Mouse (Mus musculus) inflammation-experienced regulatory T-cells, adult 6 months (primary cell): ENCODE results near the gene Rapgef5. TPM values are rescaled to one million over a fixed set of nuclear protein-coding genes. Genes with fewer than 3 reads are reported as not detected.
"Not testable (repeated sequence)": the region's sequence is repeated elsewhere in the genome, so short reads cannot be mapped to it uniquely, and the experiment has no call there.

Experiments used
- ATAC-seq: one replicate; pipeline ENCODE4 v1.8.0; 2017
- polyA plus RNA-seq, 3 experiments: library from polyadenylated mRNA; unstranded; fragments of 100-300 nt; shearing (Covaris generic); gene quantifications; one replicate each; pipeline ENCODE4 v1.2.1; 2017

Rapgef5 gene
- polyA plus RNA-seq, 3 experiments from 2014 or later: 0.59 to 1.5 (median 1.3) TPM

DNA sequence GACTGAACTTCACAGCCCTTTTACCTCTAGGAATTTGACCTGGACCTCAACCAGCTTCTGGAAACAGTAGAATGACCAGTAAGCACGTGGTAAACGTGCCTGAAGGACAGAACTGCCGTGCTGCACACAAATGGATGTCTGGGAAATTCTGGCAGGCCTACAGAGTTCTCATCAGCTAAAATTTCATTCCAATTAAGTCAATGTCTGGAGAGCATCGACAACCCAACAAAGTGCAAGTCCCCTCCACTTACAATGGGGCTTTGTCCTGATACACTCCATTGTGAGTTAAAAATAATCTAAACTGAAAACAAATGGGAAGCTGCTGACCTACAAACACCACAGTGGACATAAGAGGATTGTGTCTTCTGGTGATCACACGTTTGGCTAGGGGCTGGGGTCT is 260.6 kb downstream of the Rapgef5 start:
- no peak for ATAC-seq

DNA sequence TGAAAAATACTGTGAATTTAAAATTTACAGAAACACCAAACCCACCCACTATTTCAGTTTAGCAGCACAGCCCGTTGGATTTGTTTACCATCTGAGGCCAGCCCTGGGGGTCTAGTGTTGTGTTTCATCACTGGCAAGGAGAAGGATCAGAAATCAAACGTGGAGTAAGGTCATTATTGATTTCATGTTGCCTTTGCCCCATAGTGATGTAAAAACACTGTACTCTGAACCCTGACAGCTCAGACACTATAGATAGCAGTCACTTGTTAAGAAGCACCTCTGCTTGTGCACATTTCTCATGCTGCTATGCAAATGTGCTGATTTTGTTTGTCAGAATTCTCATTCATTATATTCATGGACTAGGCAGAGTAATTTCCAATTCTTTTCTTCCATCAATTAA is 265.1 kb downstream of the Rapgef5 start:
- no peak for ATAC-seq

DNA sequence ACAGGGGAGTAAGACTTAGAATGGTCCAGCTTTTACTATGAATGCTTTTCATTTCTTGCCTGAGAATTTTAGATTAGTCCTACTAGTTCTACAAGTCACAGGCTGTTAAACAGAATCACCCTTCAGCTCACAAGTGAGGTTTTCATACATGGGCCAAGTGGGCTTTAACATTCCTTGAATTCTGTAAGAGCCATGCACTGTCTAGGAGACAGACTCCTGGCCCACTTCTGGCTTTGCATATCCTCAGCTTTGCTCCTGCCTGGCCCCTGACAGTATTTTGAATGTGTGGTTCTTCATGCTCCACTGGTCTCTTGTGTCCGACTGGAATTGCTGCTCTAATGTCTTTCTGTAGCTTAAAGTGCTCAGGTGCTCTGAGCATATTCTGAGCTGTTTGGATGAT is 267.1 kb downstream of the Rapgef5 start:
- ATAC-seq: no peak

DNA sequence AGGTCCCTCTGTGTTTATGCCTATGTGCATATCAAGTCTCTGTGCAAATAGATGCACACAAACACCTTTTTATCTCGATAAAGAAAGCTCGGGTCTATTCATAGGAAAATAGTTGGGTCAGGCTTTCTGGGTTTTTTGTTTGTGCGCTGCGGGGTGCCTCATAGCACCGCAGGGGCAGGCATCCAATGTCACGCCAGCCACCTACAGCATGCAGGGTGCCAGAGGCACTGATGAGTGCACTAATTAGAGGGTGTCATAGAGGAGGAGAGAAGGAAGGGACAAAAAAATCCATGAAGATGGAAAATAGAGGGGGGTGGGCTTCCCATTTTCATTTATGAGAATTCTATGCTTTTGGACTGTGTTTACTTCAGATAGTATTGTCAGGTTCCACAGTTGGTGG is 270.3 kb downstream of the Rapgef5 start:
- no peak for ATAC-seq

DNA sequence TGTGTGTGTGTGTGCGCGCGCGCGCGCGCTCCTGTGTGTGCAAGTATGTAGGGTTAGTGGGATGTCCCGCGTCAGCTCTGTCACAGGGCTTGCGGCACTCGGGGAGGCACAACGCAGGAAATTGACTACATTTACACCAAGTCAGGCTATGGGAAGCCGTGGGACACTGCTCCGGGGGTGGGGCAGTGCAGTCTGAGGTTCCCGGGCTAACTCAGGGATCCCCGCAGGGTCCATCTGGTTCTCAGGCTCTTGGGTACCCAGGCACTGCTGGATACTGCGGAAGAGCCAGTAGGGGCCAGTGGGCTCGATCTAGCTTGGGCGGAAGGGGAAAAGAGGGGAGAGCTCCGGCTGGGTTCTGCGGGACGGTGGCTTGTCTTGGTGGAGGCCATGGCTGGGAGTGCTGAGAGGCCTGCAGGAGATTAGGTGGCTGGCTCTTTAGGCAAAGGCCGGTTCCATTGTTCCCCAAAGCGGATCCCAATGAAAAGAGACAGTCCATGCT is 272.3 kb downstream of the Rapgef5 start:
- ATAC-seq: no peak

DNA sequence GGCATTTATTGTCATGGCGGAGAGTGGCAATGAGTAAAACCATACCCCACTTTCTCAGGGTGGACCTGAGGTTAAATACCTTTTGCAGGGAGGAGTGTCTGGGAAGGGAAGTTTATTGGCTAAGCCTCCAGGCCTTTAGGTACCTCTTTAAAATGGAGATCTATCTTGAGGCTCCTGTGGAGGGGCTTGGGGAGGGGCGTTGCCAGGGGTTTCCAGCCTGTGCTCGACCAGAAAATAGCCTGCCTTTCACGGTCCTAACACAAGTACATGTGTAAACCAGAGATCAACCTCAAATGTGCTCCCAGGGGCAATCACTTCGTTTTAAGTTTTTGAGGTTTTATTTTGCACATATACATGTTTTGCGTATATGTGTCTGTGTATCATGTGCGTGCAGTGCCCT is 272.7 kb downstream of the Rapgef5 start:
- no peak for ATAC-seq

DNA sequence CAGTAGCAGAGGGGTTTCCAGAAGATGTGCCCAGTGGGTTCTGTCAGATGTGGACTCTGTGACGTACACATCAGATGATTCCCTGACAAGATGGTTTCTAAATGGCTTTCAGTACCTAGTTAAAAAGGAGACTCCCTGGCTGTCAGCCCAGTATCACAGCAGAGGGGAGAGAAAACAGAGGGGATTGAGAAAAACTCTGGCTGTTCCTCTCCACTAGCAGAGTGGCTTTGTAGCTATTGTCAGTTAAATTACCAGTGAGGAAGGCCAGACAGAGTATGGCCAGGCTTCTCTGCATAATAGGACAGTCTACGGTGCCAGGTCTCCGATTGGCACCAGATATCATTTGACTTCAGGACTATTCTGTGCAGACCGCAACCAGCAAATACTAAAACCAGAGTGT is 279.0 kb downstream of the Rapgef5 start:
- no peak for ATAC-seq

DNA sequence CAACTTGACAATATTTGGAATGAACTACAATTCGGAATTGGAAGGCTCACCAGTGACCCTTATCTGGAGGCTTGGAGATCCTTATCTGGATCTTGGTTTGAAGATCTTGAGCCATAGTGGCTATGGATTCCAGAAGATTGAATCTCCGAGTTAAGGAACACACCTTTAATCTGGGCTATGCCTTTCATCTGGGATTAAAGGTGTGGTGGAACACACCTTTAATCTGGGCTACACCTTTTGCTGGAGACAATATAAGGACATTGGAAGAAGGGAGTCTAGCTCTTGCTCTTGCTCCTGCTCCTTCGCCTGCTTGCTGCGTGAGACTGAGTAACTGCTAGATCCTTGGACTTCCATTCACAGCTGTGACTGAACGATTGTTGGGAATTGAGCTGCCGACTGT is 287.7 kb downstream of the Rapgef5 start, which contains the start of gene Cdca7l:
TSS of gene Cdca7l (plus strand) at position 301 of the 400 bp plus-strand sequence.
- ATAC-seq: not testable (repeated sequence)

DNA sequence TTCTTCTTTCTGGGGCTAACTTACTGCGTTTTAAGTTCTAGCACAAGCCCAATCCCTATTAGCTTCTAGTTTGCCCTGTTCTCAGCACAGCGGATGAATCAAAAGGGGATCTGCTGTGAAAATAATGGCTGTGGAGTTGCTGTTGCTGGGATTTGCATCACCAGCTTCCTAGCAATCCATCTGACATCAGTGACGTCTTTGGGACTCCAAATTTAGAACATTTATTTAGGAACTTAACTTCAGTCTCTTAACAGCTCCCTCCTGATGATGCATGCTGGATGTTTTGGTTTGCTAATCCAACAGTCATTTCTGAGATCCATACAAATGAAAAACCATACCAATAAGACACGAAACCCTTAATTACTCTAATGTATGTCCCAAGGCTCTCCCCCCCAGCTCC is 289.3 kb downstream of the Rapgef5 start:
- ATAC-seq: no peak

DNA sequence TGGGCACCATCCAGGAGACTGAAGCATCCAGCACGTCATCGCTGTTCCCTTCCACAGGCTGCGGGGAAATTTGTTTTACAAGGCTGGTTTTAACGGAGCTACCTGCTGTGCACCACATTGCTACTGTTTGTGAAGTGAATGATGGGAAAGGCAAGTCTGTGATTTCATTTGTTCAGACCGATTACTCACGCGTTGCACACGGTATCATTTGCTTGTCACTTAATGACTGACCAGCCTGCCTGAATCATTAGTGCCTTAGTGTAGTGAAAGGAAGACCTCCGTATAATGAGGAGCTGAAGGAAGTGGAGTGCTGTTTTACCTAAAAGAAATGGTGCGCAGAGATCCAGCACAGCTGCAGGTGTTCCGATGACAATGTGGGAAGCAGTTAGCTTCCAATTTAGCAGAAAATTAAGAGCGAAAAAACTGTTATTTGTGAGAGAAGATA is 289.8 kb downstream of the Rapgef5 start:
- no peak for ATAC-seq

DNA sequence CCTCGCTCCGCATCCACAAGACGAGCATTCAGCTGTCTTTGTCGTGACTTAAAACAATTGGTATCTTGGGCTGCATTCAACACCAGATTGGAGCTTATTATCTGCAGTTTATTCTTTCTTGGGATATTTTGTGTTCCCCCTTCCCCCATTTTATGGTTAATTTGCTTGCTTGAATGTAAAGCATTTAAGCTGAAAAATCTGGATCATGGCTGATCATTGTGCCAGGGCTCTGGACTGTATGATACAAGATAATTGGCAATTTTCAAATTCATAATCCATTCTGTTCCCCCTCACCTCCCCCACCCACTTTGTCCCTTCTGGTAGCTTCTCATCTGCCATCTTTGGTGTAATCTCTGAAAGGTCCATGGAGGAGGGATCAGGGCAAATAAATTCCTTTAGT is 290.2 kb downstream of the Rapgef5 start:
- ATAC-seq: no peak

DNA sequence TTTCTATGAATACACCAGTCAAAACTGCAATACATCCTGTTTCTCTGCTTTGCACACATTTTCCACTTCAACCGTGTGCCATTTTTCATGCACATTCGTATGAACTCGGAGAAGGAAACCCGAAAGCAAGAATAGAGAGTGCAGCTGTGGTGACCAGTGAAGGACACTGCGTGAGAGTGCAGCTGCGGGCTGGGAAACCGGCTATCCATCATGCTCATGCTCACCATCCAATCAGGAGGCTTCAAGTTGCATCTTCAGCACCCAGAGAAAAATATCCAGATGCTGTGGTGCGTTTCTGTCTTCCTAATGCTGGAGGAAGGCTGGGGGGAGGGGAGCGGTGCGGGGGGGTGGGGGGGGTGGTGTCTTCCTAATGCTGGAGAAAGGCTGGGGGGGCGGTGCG is 291.4 kb downstream of the Rapgef5 start:
- ATAC-seq: no peak

DNA sequence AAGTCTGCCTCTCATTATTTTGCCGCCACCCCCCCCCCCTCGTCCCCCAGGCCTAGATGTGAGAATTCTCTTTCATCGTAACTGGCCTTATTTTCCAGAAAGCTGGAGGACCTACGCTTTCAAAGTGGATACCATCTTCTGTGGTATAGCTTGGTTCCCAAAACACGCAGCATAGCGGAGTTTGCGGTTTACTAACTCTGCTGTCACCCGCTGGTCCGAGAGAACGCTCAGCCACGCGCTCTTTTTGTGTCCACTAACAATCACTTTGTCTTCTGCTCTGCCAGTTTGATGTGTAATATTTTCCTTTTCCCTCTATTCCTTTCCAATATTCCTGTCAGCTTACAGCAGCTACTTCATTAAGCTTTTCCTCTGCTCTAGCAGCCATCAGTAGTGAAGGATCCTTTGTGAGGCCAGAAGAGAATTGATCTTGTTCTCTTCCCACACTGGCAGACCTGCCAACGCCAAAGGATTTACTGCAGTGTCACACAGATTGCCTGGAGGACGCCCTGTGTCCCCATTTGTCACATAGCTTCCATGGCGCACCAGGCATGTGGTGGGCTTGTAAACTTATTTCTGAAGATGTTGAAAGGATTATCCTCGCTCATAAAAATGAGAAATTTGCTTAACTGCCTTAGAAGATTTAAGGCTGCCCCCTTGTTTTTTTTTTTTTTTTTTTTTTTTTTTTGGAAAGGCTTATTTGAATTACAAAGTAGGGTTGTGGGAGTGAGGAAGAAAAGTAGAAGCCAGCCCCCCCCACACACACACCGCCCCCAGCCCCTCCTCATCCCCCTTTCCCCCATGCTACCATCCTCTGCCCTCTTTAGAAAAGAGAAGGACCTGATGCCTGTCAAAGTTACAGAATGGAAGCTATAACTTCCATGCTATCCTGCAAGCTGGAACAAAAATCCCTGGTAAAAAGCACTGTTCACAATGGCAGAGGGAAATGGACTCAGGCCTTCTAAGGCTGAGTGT is 292.4 kb downstream of the Rapgef5 start:
- ATAC-seq: no peak
